Mouse (Mus musculus) kidney, adult 11 months (tissue): ENCODE results near the gene Pi4ka.

Experiments
- DNase-seq: peaks from one replicate; pipeline ENCODE4 v3.0.0; 2022

The Pi4ka gene

DNA sequence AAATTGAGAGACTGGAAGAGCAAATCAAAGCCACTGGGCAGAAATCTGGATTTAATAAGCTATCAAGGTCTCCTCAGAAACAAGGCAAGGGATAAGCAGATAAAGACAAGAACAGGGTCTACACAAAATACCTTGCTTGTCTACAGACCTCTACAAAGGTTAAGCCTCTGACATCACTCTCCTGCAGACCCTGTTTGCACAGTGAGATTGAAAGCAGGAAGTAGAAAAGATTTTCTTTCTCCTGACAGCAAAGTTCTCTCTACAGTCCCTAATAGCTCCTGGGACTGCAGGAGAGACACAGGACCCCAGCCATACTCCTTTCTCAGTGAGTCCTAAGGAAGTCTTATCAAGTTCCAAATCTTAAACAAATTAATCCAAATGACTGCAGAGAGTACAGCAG is 71.5 kb downstream of the Pi4ka start:
- DNase-seq: no peak

DNA sequence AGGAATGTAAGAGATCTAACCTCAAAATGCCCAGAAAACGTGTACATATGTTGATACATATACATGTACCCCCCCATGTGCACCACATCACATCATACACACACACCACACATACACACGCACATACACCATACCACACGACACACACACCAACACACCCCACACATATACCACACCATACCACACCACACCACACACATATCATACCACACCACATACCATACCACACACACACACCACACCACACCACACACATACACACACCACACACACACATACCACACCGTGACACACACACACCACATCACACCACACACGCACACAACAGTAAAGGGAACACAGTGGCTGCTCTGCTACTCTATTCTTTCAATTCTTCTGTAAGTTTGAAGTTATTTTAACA is 74.3 kb downstream of the Pi4ka start:
- DNase-seq: no peak

DNA sequence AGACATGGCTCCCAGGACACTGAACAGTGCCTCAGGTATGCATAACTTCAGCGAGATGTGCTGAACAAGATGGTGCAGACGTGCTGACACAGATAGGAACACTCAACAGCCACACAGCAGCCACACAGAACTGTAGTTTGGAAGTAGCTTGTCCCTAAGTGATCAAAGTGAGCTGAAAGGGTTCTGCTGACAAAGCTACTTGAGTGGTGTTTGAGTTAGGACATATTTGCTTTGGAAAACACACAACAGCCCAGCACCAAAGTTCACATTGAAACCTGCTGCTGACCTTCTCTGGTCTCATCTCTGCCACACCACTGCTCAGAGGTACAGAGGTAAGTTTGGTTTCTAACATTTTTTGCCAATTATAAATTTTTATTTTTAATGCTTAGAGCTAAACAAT is 75.0 kb downstream of the Pi4ka start, which contains the start of gene Serpind1:
Gene Serpind1, plus strand, starts transcription at position 256 of the 400 bp plus-strand sequence.
- no peak for DNase-seq

DNA sequence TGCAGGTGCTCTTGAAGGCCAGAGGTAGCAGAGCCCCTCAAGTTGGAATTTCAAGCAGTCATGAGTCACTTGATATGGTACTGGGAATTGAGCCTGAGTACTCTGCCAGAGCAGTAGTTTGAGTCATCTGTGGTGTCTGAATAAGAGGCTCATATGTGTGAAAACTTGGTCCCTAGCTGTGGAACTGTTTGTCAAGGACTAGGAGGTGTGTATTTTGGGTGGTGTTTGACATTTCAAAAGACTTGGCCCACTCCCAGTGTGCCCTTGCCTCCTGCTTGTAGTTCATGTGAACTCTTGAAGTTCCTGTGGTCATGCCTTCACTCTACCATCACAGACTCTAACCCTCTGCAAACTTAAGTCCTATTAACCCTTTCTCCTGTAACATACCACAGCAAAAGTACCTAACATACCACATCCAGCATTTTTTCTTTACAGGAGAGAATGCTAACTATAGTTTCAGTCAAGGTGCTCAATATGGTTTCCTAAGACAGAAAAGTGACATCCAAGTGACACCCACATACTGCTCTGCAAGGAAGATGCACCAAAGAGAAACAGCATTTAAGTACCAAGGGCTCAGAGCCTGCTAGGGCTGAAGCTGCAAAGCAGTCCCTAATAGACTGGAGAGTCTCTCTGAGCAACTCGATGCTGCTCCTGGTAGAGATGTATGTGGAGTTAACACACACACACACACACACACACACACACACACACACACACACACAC is 76.1 kb downstream of the Pi4ka start:
- DNase-seq: no peak

DNA sequence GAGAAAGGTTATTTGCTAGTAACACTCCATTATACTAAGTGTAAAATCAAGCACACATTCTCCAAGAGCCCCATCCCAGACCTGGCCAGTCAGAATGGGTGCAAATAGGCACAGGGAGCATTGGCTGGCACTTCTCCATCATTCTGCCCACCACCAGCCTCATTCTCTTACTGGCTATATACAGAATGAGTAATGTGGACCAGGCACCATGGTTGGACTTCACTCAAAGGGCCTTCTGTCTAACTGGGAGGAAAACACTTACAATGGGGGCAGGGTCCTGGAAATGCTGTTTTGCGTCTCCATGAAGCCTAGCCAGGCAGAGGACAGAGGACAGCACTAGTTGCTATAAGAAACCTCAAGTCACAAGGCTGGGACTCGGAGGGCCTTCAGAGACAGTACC is 80.0 kb downstream of the Pi4ka start:
- DNase-seq: no peak

DNA sequence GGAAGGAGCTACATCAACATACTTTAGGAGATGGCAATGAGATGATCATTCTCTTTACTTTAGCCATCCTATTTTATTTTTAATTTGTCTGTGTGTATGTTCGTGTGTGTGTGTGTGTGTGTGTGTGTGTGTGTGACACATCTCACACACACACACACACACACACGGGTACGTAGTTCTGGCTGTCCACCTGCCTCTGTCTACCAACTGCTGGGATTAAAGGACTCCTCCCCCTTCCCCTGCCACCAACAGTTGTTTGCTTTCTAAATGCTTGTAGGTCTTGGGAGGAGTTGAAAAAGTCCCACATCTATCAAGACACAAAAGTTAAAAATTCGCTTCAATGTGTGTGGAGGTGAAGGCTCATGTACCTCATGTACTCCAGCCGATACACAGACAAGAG is 81.4 kb downstream of the Pi4ka start:
- DNase-seq: no peak

DNA sequence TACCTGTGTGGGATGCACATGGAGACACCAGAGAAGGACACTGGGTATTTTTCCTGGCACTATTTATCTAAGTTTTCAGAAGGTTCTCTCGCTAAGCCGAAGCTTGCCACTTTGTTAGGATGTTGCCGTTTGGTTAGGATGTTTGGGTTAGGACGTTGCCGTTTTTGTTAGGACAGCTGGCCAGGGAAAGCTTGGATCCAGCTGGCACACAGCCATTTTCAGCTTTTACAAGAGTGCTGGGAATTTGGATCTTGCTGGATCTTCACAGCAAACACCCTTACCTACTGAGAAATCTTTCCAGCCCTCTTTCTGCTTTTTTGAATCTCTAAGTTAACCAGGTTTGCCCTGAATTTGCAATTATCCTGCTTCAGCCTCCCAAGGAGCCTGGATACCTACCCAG is 84.6 kb downstream of the Pi4ka start:
- no peak for DNase-seq

DNA sequence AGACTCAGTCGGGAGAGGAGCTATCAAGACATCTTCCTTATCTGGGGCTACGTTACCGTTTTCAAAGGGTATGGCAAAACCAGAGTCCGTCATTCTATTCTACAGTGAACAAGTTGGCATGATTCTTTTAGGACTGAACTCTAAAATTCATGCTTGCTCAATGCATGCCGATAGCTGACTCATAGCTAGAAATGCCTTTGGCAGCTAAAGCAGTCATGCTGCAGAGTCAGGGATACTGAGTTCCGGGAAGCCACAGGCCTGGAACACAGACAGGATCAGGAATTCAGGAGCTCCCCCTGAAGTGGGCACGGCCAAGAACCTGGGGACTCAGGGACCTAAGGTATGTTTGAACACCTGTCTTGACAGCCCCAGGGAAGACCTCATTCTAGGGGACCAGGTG is 89.6 kb downstream of the Pi4ka start:
- no peak for DNase-seq

DNA sequence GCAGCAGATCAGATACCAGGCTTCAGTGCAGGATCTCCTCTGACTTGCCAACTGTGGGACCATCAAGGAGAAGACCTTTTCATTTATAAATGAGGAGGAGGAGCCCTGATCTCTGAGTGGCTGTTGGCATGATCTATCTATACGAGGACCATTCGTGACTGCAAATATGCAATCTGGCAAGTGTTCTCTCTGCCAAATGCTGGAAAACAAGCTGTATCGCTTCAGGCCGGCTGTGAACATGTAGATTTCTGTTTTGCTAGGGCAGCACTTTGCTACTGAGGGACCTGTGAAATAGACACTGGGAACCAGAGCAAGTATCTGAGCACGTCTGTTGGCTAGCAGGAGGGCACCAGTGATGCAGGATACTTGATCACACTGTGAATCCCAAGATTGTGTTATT is 93.6 kb downstream of the Pi4ka start:
- DNase-seq: no peak

DNA sequence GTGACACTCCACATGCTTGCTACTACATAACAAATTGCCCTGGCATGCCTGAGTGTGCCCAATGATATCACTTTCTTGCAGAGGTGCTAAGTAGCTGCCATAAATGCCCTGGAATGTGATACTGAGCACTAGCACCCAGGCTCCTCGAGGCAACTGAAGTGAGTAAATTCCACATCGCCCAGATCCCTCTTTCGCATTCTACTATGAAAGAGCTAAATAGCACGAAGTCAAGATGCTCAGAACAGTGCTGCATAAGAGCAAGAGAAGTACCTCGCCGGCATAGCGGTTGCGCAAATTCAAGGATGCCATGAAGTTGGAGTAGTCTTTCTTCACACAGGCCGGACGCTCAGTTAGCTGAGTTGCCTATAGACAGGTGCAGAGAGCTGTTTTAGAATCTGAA is 97.1 kb downstream of the Pi4ka start:
- no peak for DNase-seq

DNA sequence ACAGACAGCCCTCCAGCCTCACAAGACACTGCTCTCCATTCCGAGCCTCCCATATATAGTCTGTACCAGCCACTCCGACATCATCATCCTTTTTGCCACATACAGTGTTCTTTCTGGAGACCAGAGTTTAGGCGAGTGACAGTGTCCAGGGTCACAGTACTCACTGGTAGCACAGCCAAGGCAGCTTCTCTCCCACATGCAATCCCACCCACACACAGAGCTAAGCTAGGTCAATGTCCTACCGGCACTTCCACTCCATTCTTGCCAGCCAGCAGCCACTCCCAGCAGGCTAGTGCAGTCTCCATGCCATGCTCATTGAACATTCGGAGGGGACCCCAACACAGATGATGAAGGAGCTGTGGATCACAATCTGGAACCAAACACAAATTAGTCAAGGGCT is 98.7 kb downstream of the Pi4ka start:
- no peak for DNase-seq

DNA sequence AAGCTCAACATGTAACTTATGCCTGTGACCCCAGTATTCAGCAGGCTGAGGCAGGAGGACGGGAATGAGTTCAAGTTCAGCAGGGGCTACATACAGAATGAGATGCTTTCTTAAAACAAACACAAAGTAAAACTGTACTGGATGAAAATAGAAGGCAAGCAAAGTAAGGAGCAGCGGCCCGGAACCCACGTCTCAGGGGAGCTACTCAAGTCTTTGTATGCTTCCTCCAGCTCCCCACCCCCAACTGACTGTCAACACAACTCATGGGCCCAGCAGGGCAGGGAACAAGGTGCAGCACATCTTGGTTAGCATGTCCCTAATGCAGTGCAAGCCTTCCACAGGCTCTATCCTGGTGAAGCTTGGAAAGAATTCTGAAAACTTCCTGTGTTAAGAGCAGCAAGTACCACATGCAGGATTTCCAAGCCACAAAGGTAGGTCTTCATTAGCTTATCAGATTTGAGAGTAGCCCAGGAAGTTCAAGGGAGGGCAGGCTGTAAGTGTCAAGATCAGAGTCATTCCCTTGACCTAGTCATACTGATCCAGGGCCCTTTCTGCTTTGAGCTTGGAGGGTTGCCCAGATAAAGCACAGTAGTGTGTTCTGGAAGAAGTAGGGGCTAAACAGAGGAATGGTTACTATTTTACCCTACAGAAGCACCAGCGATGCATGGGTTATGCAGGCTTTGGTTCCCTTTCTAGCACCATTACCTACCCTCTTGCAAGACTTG is 102.4 kb downstream of the Pi4ka start:
- no peak for DNase-seq

DNA sequence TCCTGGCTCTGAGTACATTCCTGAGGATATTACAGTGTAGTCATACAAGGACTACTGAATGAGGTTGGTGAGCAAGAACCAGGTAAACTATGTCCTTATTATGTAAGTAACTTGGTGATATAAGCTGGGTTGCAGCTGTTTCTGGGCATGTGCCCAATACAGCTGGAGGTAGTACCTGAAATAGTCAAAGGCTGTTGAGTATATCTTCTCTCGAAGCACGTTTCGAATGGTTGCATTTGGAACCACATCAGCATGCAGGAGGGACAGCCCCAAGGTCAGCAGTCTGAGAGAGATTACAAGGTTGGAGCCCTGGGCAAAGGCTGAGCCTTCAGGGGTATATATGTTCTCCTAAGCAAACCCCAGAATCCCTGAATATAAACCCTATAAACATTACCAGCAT is 105.3 kb downstream of the Pi4ka start:
- no peak for DNase-seq

DNA sequence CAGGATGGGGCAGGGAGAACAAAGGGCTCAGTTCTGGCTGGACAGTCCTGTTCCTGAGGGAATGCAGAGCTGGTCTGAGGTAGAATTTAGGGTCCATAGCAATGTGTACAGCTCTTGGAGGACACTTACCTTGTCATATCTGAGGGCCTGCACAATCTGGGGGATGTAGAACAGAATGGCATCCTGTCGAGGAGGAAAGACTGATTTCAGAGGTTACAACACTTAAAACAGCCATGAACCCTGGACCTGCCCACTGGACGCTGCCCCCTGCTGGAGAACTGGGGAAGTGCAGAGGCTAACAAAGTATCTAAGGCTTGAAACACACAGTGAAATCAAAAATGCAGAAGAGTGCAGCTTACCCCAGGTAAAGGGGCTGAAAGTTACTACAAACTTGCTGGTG is 113.4 kb downstream of the Pi4ka start:
- DNase-seq: peak; percentile 23

DNA sequence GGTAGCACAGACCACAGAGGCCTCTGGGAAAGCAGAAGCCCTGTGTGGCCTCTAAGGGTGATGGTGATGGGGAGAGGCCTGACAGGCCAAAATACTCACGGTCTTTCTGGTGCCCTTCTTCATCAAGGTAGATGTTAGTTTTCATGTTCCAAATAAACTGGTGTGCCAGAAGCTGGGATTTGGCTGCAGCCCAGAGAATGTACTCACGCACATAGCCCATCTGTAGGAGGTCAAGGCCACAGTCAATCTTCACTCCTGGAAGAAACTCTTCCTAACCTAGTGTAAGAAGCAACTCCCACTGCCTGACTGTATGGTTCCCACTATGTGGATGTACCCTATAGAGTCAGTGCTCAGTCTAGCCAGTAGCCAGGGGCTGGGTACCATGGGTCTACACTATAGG is 115.1 kb downstream of the Pi4ka start:
- no peak for DNase-seq

DNA sequence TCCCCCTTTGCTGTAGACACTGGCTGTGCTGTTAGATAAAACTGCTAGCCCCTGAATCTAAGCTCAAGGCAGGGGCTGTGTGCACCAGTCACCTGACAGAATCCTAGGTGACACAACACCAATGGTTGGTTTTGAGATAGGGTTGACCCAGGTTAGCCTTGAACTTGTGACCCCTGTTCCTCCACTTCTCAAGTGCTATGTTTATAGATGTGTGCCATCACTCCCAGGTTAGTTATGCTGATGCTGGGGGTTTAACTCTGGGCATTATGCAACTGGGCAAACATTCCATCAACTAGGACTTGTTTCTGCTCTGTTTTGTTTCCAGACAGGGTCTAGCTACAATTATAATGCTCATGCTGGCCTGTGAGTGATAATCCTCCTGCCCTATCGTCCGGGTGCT is 119.0 kb downstream of the Pi4ka start:
- DNase-seq: no peak

DNA sequence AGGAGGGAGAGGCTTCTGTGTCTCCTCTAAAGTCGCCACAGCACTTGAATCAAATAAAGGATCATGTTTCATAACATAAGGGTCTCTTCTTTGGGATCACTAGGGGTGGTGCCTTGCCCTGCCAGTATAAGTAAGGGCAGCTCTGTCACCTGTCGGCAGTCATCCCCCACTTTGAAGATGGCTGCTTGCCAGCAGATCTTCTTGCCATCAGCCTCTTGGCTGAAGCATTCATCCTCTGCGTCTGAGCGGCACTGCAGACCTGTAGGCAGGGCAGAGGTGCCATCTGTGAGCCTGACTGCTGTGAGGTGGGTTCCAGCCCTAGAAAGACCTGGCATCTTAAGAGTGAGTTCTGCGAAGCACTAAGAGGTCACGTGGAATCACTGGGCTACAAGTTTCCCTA is 123.0 kb downstream of the Pi4ka start:
- DNase-seq: no peak

DNA sequence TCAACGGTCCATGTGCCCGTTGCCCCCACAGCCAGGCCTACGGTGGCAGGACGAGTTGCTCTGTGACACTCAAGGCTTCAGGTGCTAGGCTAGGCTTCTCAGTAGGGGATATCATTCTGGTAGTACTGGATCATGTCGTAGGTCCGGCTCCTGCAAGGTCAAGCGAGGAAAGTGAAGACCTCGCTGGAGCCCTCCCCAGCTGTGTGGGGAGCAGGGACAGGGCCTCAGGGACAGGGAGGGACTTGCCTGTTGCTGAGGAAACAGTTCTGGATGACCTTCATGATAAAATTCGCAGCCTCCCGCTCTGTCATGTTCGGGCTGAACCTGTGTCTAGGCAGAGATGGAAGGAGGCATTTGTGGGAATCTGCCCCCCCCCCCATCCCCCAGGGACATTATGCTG is 125.6 kb downstream of the Pi4ka start:
- DNase-seq: no peak

DNA sequence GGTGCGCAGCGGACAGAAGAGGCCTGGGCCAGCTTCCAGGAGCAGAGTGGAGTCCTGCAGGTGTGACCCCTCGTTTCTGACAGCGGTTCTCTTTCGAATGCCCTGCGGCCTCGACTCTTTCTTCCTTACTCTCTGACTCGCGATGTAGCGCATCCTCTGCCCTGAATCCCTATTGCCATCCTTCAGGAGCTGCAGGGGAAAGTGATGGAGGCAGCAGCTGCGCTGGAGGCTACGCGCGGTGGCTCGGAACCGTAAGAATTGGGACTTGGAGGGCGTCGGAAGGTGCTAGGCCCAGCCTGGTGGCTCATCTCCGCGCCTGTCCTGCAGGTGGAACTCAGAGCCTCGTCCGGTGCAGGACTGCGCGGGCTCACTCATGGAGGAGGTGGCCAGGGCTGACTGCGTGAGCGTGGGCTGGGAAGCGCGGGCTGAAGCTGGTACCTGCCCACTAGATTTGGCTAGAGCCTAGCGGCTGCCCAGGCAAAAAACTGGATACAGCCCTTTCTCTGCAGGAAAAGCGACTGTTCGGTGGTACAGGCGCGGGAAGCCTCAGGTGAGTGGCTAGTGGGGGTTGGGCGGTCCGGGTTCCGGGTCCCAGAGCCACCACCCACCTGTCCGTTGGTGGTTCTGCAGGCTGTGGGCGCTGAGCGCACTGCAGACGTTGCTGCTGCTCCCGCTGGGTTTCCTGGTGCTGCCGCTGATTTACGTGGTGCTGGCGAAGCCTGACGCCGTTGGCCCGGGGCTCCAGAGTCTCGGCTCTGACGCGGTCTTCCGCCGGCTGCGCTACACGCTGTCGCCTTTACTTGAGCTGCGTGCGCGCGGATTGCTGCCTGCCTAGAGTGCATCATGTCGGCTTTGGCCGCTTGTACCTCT is 128.5 kb downstream of the Pi4ka start:
- peak; percentile 11 for DNase-seq

DNA sequence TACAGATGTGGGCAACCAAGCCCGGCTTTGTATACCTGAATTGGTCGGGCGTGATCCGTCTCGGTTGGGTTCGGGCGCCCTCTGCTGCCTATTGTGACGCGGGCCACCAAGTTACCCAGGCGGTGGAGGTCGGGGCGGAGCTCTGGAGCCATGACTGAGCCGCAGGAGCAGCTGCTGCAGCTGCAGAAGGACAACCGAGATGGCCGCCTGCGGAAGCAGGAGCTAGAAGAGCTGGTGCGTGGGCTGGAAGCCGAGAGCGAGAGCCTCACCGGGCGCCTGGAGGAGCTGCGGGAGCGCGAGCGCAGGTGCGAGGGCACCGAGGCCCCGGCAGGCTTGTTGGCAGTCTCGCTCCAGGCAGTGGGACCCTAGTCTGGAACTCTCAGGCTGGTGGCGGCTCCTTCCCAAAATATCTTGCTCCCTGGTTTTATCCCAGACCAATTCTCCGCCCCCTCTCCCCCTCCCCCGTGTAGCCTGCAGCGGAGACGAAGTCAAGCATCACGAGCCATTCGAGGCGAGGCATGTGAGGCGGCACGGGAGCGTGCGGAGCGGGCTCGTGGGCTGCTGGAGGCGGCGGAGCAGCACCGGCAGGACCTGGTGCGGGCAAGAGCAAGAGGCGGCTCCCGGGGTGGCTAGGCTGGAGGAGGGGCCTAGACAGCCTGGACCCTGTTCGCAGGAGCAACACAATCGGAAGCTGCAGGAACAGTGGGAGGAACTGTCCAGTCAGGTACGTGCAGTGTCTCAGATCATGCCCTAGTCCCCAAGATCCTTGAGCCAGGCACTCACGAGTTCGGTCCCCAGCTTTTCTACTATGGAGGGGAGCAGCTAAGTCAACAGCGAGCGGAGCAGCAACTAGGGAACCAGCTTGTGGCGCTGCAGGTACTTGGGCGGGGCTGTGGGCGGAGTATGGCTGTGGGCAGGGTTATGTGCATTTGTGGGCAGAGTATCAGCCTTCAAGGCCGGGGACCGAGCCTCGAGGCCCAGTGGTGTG is 129.7 kb downstream of the Pi4ka start:
- DNase-seq: peak; percentile 92

DNA sequence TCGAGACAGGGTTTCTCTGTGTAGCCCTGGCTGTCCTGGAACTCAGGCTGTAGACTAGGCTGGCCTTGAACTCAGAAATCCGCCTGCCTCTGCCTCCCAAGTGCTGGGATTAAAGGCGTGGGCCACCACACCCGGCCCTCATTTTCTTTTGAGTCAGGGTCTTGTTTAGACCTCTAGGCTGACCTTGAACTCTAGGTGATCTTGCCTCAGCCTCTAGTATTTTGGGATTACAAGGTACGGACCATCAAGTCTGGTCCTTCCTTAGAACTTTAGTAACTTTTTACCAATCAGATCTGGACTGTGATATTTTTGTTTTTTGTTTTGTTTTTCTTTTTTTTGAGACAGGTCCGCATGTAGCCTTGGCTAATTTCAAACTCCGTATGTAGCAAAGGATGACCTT is 130.4 kb downstream of the Pi4ka start, which contains the start of gene Tmem191c:
Gene Tmem191c, plus strand, starts transcription at position 357 of the 400 bp plus-strand sequence.
- no peak for DNase-seq

DNA sequence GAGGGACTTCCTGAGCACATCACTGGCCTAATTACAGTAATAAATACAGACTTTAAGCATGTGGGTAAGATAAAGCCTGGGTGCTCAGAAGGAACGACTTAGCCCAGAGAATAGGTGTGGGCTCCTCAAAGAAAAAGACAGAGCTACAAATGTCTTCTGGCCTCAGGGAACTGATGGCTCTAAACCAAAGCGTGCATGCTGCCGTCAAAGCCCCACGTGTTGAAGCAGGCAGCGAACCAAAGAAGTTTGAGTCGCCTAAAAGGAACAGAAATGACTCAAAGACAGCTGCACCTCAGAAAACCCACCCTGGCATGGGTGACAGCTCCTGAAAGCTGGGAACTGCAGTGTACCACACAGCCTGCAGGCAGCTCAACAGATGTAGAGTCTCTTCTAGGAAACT is 134.3 kb downstream of the Pi4ka start:
- no peak for DNase-seq
